Mouse (Mus musculus) neural tube, embryonic 15.5 days (tissue): ENCODE measurements around the gene Tnfsfm13. TPM values are rescaled to one million over a fixed set of nuclear protein-coding genes. Genes with fewer than 3 reads are reported as not detected.

Source experiments
- ATAC-seq: fragments of 200-750 bp; cut with Nextera tagmentation; 2 replicates; pipeline ENCODE4 v1.8.0; 2017; ENCODE audit warnings: mild to moderate bottlenecking, moderate TSS enrichment, moderate library complexity; ENCODE audit not compliant: low FRiP score
- H3K27ac ChIP-seq: fragments of 300-500 bp; sonication (generic); replicated peaks from 2 replicates; pipeline ENCODE4 v1.5.1; 2015; ENCODE audit warnings: mild to moderate bottlenecking, inconsistent platforms
- H3K27me3 ChIP-seq: fragments of 300-500 bp; sonication (generic); replicated peaks from 2 replicates; pipeline ENCODE4 v1.6.1; 2015; ENCODE audit warnings: inconsistent platforms
- H3K36me3 ChIP-seq: fragments of 300-500 bp; sonication (generic); 2 replicates; pipeline ENCODE4 v1.6.1; 2015; ENCODE audit warnings: inconsistent platforms
- H3K4me1 ChIP-seq: fragments of 300-500 bp; sonication (generic); 2 replicates; pipeline ENCODE4 v1.6.1; 2015; ENCODE audit warnings: inconsistent platforms
- H3K4me2 ChIP-seq: fragments of 300-500 bp; sonication (generic); 2 replicates; pipeline ENCODE4 v1.6.1; 2015; ENCODE audit warnings: inconsistent platforms, mild to moderate bottlenecking, moderate library complexity
- H3K4me3 ChIP-seq: fragments of 300-500 bp; sonication (generic); replicated peaks from 2 replicates; pipeline ENCODE4 v1.5.1; 2015; ENCODE audit warnings: mild to moderate bottlenecking, inconsistent platforms
- H3K9ac ChIP-seq: fragments of 300-500 bp; sonication (generic); replicated peaks from 2 replicates; pipeline ENCODE4 v1.6.1; 2015; ENCODE audit warnings: mild to moderate bottlenecking, inconsistent platforms
- H3K9me3 ChIP-seq: fragments of 300-500 bp; sonication (generic); replicated peaks from 2 replicates; pipeline ENCODE4 v1.6.1; 2016; ENCODE audit warnings: inconsistent platforms
- WGBS: fragments of 180-500 bp; shearing (Covaris S2); methylation state at CpG from one replicate; pipeline ENCODE4 v1.1.7; 2015; ENCODE audit warnings: mixed read lengths; 5-methylcytosine and 5-hydroxymethylcytosine counted together
- polyA plus RNA-seq: library from polyadenylated mRNA; unstranded; fragments of >200 nt; fragmentation: Nextera tagmentation; extraction: Ambion mirVana; gene quantifications from 2 replicates; pipeline ENCODE4 v1.2.1, GENCODE M21; 2015

Tnfsfm13 gene
- polyA plus RNA-seq, 1 experiment from 2014 or later = 1.8 TPM

DNA sequence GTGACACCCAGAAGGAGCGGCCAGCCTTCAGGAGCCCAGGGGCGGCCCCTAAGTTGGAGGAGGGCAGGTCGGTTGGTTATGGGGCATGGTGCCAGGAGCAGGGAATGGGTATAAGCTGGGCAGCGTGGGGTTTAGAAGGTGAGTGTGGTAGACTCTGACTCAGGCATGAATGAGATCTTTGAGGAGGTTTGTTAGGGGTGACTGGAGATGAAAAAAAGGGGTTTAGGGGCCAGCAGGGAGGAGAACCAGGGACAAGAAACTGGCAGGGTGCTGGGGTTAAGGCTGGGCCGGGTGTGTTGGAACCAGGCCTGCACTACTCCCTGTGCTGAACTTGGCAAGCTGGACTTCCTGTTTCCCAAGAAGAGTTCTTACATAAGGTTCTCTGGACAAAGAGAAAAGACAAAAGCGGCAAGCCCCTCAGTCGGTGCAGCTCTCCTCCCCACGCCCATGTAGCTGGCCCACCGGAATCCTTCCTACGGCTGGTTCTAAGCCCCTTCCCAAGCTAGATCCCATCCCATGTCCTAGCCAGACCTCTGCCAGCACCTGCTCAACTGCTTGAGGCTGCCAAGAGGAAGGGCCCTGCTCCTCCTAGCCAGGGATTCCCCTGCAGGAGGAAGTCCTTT is 10.3 kb downstream of the Tnfsfm13 start, which contains the start of gene Tnfsf13:
Tnfsf13 (minus strand) TSS at position 259 of the 623 bp plus-strand sequence.
- H3K9me3 ChIP-seq = no peaks in the 10 kb centered on the region
- no peak for ATAC-seq
- peak within 1 kb of the TSS; percentile 20; the same call in 1 of the 2 replicates for H3K9ac ChIP-seq
- H3K4me3 ChIP-seq = no peak within 1 kb of the TSS
- no peak within 1 kb of the TSS; the same call in 1 of the 2 replicates for H3K4me2 ChIP-seq
- H3K27ac ChIP-seq = peak within 1 kb of the TSS; percentile 67
- H3K4me1 ChIP-seq = peaks cover 42% of the 10 kb centered on the region
- WGBS = 62% methylated on average over 10 of the region's 10 CpGs
- no peaks in the 10 kb centered on the region; the same call in 1 of the 2 replicates for H3K27me3 ChIP-seq
- H3K36me3 ChIP-seq = no peaks in the 10 kb centered on the region

DNA sequence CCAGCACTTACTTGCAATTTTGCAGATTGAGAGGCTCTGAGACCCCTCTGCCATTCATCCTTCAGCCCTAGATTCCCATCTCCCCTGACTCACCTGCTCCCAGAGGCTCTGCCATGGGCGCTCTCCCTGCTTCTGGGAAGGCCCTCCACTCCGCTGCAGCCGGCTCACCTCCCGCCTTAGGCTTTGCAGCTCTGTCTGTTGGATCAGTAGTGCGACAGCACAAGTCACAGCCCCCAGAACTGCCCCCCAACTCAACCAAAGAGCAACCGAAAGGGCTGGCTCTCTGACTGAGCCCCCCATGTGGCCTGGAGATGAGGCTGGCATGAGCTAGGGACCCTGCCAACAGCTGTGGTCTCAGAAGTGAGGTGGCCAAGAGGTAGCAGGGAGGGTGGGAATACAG is 11.0 kb downstream of the Tnfsfm13 start:
- ATAC-seq = no peak
- peaks cover 49% of the 10 kb centered on the region for H3K4me1 ChIP-seq
- 0 out of 2 replicates have a peak, but pooled peaks cover 4% of the 10 kb centered on the region for H3K36me3 ChIP-seq
- H3K9me3 ChIP-seq = no peaks in the 10 kb centered on the region
- H3K27me3 ChIP-seq = no peaks in the 10 kb centered on the region; the same call in 1 of the 2 replicates
- no peak overlapping the region for H3K4me3 ChIP-seq
- H3K27ac ChIP-seq = no peak overlapping the region
- no peak overlapping the region for H3K4me2 ChIP-seq
- 75% methylated on average over 6 of the region's 6 CpGs for WGBS
- no peak overlapping the region for H3K9ac ChIP-seq

GRCm38 (mm10) chr11:69684128-69684745 is 11.7 kb downstream of the Tnfsfm13 start:
- H3K4me2 ChIP-seq = no peak overlapping the region
- peaks cover 55% of the 10 kb centered on the region for H3K4me1 ChIP-seq
- H3K9ac ChIP-seq = no peak overlapping the region
- H3K4me3 ChIP-seq = no peak overlapping the region
- no peak overlapping the region for H3K27ac ChIP-seq
- H3K9me3 ChIP-seq = no peaks in the 10 kb centered on the region
- no peak for ATAC-seq
- peaks cover 9% of the 10 kb centered on the region for H3K36me3 ChIP-seq
- H3K27me3 ChIP-seq = no peaks in the 10 kb centered on the region; the same call in 1 of the 2 replicates
- WGBS = 88% methylated on average over 12 of the region's 12 CpGs

- H3K4me2 ChIP-seq = peak overlapping the region; percentile 93
- H3K9me3 ChIP-seq = no peaks in the 10 kb centered on the region
- 81% methylated on average over 7 of the region's 7 CpGs for WGBS
- H3K4me1 ChIP-seq = peaks cover 62% of the 10 kb centered on the region
- H3K27me3 ChIP-seq = no peaks in the 10 kb centered on the region; the same call in 1 of the 2 replicates
- H3K36me3 ChIP-seq = peaks cover 15% of the 10 kb centered on the region
- ATAC-seq = no peak
- H3K4me3 ChIP-seq = no peak overlapping the region
- H3K9ac ChIP-seq = 0 out of 2 replicates have a peak overlapping the region, but pooled peaks have one; percentile 59
- H3K27ac ChIP-seq = peak overlapping the region; percentile 95
Observed at GRCm38 (mm10) chr11:69683576-69683975, 12.3 kb downstream of the Tnfsfm13 start.

- Histone ChIP-seq H3K27me3 (no peaks in the 10 kb centered on the region; the same call in 1 of the 2 replicates), H3K4me1 (peaks cover 63% of the 10 kb centered on the region), H3K4me3 (peak overlapping the region; percentile 73), H3K36me3 (peaks cover 20% of the 10 kb centered on the region), H3K9ac (peak overlapping the region; percentile 59), H3K4me2 (peak overlapping the region; percentile 93), H3K27ac (peak overlapping the region; percentile 95), H3K9me3 (no peaks in the 10 kb centered on the region)
- WGBS = 14% methylated on average over 12 of the region's 12 CpGs
- peak; percentile 62 for ATAC-seq
Observed at GRCm38 (mm10) chr11:69682840-69683533, 12.9 kb downstream of the Tnfsfm13 start.

- ATAC-seq = 0 out of 2 replicates have a peak, but pooled peaks have one; percentile 1
- H3K27me3 ChIP-seq = no peaks in the 10 kb centered on the region; the same call in 1 of the 2 replicates
- H3K4me3 ChIP-seq = peak overlapping the region; percentile 73
- 26% methylated on average over 24 of the region's 24 CpGs for WGBS
- peak overlapping the region; percentile 59 for H3K9ac ChIP-seq
- peak overlapping the region; percentile 93 for H3K4me2 ChIP-seq
- H3K27ac ChIP-seq = peak overlapping the region; percentile 95
- peaks cover 25% of the 10 kb centered on the region for H3K36me3 ChIP-seq
- peaks cover 63% of the 10 kb centered on the region for H3K4me1 ChIP-seq
- no peaks in the 10 kb centered on the region for H3K9me3 ChIP-seq
Observed at GRCm38 (mm10) chr11:69682209-69682839, 13.6 kb downstream of the Tnfsfm13 start.

GRCm38 (mm10) chr11:69681314-69682208 is 14.3 kb downstream of the Tnfsfm13 start, which contains the start of gene Senp3:
TSS of gene Senp3 (minus strand) at chr11:69682084.
- H3K9ac ChIP-seq = peak within 1 kb of the TSS; percentile 59
- peak within 1 kb of the TSS; percentile 93 for H3K4me2 ChIP-seq
- ATAC-seq = peak; percentile 96
- peak within 1 kb of the TSS; percentile 95 for H3K27ac ChIP-seq
- H3K36me3 ChIP-seq = peaks cover 32% of the 10 kb centered on the region
- H3K27me3 ChIP-seq = no peaks in the 10 kb centered on the region; the same call in 1 of the 2 replicates
- H3K4me1 ChIP-seq = peaks cover 58% of the 10 kb centered on the region
- under 1% methylated on average over 78 of the region's 80 CpGs for WGBS
- H3K9me3 ChIP-seq = no peaks in the 10 kb centered on the region
- H3K4me3 ChIP-seq = peak within 1 kb of the TSS; percentile 73

GRCm38 (mm10) chr11:69680136-69680855 is 15.6 kb downstream of the Tnfsfm13 start:
- 92% methylated on average over 30 of the region's 30 CpGs for WGBS
- no peaks in the 10 kb centered on the region for H3K9me3 ChIP-seq
- H3K9ac ChIP-seq = peak overlapping the region; percentile 59; the same call in 1 of the 2 replicates
- no peaks in the 10 kb centered on the region; the same call in 1 of the 2 replicates for H3K27me3 ChIP-seq
- H3K27ac ChIP-seq = no peak overlapping the region
- peaks cover 45% of the 10 kb centered on the region for H3K36me3 ChIP-seq
- H3K4me3 ChIP-seq = peak overlapping the region; percentile 73
- H3K4me1 ChIP-seq = peaks cover 47% of the 10 kb centered on the region
- H3K4me2 ChIP-seq = peak overlapping the region; percentile 93
- no peak for ATAC-seq

DNA sequence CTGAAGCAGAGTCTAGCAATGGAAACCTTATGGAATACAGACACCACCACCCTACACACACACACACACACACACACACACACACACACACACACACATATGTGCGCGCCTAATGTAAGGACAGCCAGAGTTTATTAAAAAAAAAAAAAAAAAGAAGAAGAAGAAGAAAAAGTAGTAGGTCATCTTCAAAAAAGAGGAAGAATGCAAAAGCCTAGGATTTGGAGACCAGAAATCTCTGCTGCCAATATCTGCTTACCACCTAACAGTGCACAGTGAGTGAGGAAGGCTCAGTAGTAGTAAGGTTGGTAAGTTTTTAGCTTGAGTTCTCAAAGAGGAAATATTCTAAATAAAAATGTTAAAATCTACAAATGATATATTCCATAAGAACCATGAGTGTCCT is 16.8 kb downstream of the Tnfsfm13 start:
- Histone ChIP-seq H3K36me3 (peaks cover 56% of the 10 kb centered on the region), H3K4me1 (peaks cover 47% of the 10 kb centered on the region), H3K4me2 (no peak overlapping the region; the same call in 1 of the 2 replicates), H3K9ac (no peak overlapping the region), H3K4me3 (no peak overlapping the region), H3K27me3 (no peaks in the 10 kb centered on the region), H3K9me3 (no peaks in the 10 kb centered on the region), H3K27ac (no peak overlapping the region)
- no peak for ATAC-seq
- WGBS = 100% methylated on average over 1 of the region's 2 CpGs

DNA sequence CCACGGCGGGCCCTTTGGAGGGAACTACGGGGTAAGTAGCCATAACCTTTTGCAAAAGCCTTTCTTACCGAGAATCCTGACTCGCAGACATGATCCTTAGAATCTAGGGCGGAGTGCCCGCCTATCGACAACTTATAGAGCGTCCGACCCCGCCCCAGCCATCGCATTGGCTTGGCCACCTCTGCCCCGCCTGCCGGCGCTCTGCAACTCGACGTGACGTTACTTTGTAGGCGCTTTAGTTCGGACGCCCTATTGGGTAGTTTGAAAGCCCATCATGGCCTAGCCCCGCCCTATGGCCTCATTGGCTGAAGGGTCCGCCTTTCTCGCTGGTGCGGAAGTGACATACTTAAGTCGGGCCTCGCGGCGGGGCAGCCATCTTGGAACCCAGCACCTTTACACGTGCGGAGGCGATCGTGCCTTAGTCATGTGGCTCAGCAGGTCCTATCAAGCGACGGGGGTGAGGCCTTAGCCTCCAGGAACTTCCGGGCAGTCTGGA is 23.6 kb downstream of the Tnfsfm13 start, which contains the start of gene Eif4a1:
Eif4a1 (minus strand) TSS at position 213 of the 496 bp plus-strand sequence.
- Histone ChIP-seq H3K4me2 (peak within 1 kb of the TSS; percentile 95), H3K36me3 (peaks cover 64% of the 10 kb centered on the region)
- ATAC-seq = peak; percentile 96

More for the DNA sequence above, 23.6 kb downstream of the Tnfsfm13 start, which contains the start of gene Eif4a1:
- Histone ChIP-seq H3K27ac (peak within 1 kb of the TSS; percentile 97), H3K9ac (peak within 1 kb of the TSS; percentile 100), H3K4me3 (peak within 1 kb of the TSS; percentile 99), H3K9me3 (no peaks in the 10 kb centered on the region), H3K27me3 (no peaks in the 10 kb centered on the region), H3K4me1 (peaks cover 34% of the 10 kb centered on the region)
- under 1% methylated on average over 36 of the region's 36 CpGs for WGBS
